Mouse (Mus musculus): Measurements from ENCODE around the gene Olfr370. TPM values are rescaled to one million over a fixed set of nuclear protein-coding genes. Genes with fewer than 3 reads are reported as not detected.
A peak's percentile ranks its signal among the peaks of the same experiment; 100 is the strongest.

The Olfr370 gene
- total and polyA plus RNA-seq, 3 experiments: 0.22 TPM; not detected in 2

- Histone ChIP-seq H3K9me3 (replicated peaks) (no peaks in the 10 kb centered on the region), H3K36me3 (replicated peaks) (peaks cover 92% of the 10 kb centered on the region), H3K27me3 (ENCODE audit: insufficient read depth, low read length) (no peaks in the 10 kb centered on the region), H3K4me1 (ENCODE audit: insufficient read depth, low read depth, low read length) (peaks cover 51% of the 10 kb centered on the region), H3K4me3 (ENCODE audit: low read depth, low read length) (no peak overlapping the region)
- TF ChIP-seq GATA1 (IDR thresholded peaks at IDR 0.05; ENCODE audit: borderline replicate concordance, low read length) (no peak), GATA2 (IDR thresholded peaks at IDR 0.05; ENCODE audit: borderline replicate concordance, low read depth, low read length) (no peak), TAL1 (conservative IDR thresholded peaks at IDR 0.05; ENCODE audit: low read depth, low read length) (no peak), CTCF (IDR thresholded peaks at IDR 0.05; ENCODE audit: low read depth, low read length) (no peak), POLR2AphosphoS5 (IDR thresholded peaks at IDR 0.05; ENCODE audit: insufficient replicate concordance, low read depth, low read length) (no peak)
- DNase-seq (ENCODE audit: low spot score) (no peak), ATAC-seq (ENCODE audit: extremely low read depth, insufficient number of reproducible peaks, low FRiP score, poor library complexity, severe bottlenecking) (no peak)
Observed at GRCm38 (mm10) chr8:83585333-83585732, 49.8 kb downstream of the Olfr370 start.

DNA sequence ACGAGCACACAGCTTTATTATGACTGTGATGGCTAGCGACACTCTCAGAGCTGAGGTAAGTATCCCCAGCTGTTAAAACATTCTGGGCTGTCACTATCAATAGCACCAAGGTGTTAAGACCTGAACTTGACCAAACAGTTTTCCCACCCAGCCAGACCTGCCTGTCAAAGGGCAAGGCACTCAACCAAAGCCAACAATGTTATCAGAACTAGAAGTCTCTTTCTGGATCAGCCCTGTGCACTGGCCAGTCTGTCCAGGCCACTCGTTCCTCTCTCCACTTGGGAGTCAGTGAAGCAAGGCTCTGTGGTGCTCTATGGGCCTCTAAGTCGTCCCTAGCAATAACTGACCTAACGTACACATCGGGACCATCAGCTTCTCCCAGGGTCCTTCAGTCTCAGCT, 52.1 kb downstream of the Olfr370 start:
- TF ChIP-seq GATA1 (IDR thresholded peaks at IDR 0.05; ENCODE audit: borderline replicate concordance, low read length): no peak
- no peak for TF ChIP-seq CTCF (IDR thresholded peaks at IDR 0.05; ENCODE audit: low read depth, low read length)
- TF ChIP-seq TAL1 (conservative IDR thresholded peaks at IDR 0.05; ENCODE audit: low read depth, low read length): no peak
- no peak for TF ChIP-seq GATA2 (IDR thresholded peaks at IDR 0.05; ENCODE audit: borderline replicate concordance, low read depth, low read length)
- TF ChIP-seq POLR2AphosphoS5 (IDR thresholded peaks at IDR 0.05; ENCODE audit: insufficient replicate concordance, low read depth, low read length): no peak
- DNase-seq (ENCODE audit: low spot score): no peak
- no peaks in the 10 kb centered on the region for H3K9me3 ChIP-seq (replicated peaks)
- peaks cover 92% of the 10 kb centered on the region for H3K36me3 ChIP-seq (replicated peaks)
- ATAC-seq (ENCODE audit: extremely low read depth, insufficient number of reproducible peaks, low FRiP score, poor library complexity, severe bottlenecking): no peak
- H3K4me3 ChIP-seq (ENCODE audit: low read depth, low read length): no peak overlapping the region
- H3K4me1 ChIP-seq (ENCODE audit: insufficient read depth, low read depth, low read length): peaks cover 41% of the 10 kb centered on the region
- no peaks in the 10 kb centered on the region for H3K27me3 ChIP-seq (ENCODE audit: insufficient read depth, low read length)

DNA sequence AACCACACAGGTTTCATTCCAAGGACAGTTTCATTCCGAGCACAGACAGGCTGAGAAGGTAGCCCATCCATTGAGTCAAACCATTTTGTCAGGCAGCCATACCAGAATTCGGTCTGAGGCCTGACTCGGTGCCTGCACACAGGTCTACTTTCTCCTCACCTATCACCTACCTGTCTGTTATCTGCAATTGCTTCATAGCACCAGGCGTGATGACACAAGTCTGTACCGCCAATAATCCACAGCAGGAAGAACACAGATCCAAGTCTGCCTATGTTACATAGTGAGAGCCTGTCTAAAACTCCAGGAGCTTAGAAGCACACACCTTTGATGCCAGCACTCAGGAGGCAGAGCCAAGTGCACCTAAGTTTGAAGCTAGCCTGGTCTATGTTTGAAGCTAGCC, 53.3 kb downstream of the Olfr370 start:
- no peak for TF ChIP-seq TAL1 (conservative IDR thresholded peaks at IDR 0.05; ENCODE audit: low read depth, low read length)
- no peak for TF ChIP-seq POLR2AphosphoS5 (IDR thresholded peaks at IDR 0.05; ENCODE audit: insufficient replicate concordance, low read depth, low read length)
- TF ChIP-seq GATA1 (IDR thresholded peaks at IDR 0.05; ENCODE audit: borderline replicate concordance, low read length): no peak
- no peak for TF ChIP-seq GATA2 (IDR thresholded peaks at IDR 0.05; ENCODE audit: borderline replicate concordance, low read depth, low read length)
- TF ChIP-seq CTCF (IDR thresholded peaks at IDR 0.05; ENCODE audit: low read depth, low read length): no peak
- Histone ChIP-seq H3K4me3 (ENCODE audit: low read depth, low read length) (no peak overlapping the region), H3K36me3 (replicated peaks) (peaks cover 82% of the 10 kb centered on the region), H3K4me1 (ENCODE audit: insufficient read depth, low read depth, low read length) (peaks cover 36% of the 10 kb centered on the region), H3K27me3 (ENCODE audit: insufficient read depth, low read length) (no peaks in the 10 kb centered on the region), H3K9me3 (replicated peaks) (no peaks in the 10 kb centered on the region)
- DNase-seq (ENCODE audit: low spot score): no peak
- ATAC-seq (ENCODE audit: extremely low read depth, insufficient number of reproducible peaks, low FRiP score, poor library complexity, severe bottlenecking): no peak

GRCm38 (mm10) chr8:83590488-83591023, 55.0 kb downstream of the Olfr370 start:
- Histone ChIP-seq H3K27me3 (ENCODE audit: insufficient read depth, low read length) (no peaks in the 10 kb centered on the region), H3K36me3 (replicated peaks) (peaks cover 66% of the 10 kb centered on the region), H3K9me3 (replicated peaks) (no peaks in the 10 kb centered on the region), H3K4me3 (ENCODE audit: low read depth, low read length) (no peak overlapping the region), H3K4me1 (ENCODE audit: insufficient read depth, low read depth, low read length) (peaks cover 33% of the 10 kb centered on the region)
- DNase-seq (ENCODE audit: low spot score) (no peak), ATAC-seq (ENCODE audit: extremely low read depth, insufficient number of reproducible peaks, low FRiP score, poor library complexity, severe bottlenecking) (no peak)
- TF ChIP-seq TAL1 (conservative IDR thresholded peaks at IDR 0.05; ENCODE audit: low read depth, low read length) (no peak), POLR2AphosphoS5 (IDR thresholded peaks at IDR 0.05; ENCODE audit: insufficient replicate concordance, low read depth, low read length) (no peak), GATA1 (IDR thresholded peaks at IDR 0.05; ENCODE audit: borderline replicate concordance, low read length) (no peak), GATA2 (IDR thresholded peaks at IDR 0.05; ENCODE audit: borderline replicate concordance, low read depth, low read length) (no peak)

DNA sequence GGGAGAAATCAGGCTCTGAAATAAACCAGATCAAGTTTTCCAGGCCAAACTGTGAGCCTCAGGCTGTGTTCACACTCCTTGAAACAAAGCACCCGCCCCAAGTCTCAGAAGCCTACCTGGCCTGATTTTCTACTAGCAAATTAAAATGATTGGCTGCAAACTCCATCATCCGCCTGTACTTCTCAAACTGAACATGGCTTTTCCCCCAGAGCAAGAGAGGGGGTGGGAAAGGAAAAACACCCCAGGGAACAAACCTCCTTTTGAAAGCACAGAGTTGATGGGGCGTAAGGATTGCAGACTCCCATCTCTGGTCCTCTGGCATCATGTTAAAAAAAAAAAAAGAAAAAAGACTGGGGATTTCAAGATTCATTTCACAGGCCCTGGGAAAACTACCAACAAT, 57.1 kb downstream of the Olfr370 start:
- no peaks in the 10 kb centered on the region for H3K27me3 ChIP-seq (ENCODE audit: insufficient read depth, low read length)
- ATAC-seq (ENCODE audit: extremely low read depth, insufficient number of reproducible peaks, low FRiP score, poor library complexity, severe bottlenecking) (no peak), DNase-seq (ENCODE audit: low spot score) (no peak)
- TF ChIP-seq POLR2AphosphoS5 (IDR thresholded peaks at IDR 0.05; ENCODE audit: insufficient replicate concordance, low read depth, low read length) (no peak), GATA2 (IDR thresholded peaks at IDR 0.05; ENCODE audit: borderline replicate concordance, low read depth, low read length) (no peak), GATA1 (IDR thresholded peaks at IDR 0.05; ENCODE audit: borderline replicate concordance, low read length) (no peak), TAL1 (conservative IDR thresholded peaks at IDR 0.05; ENCODE audit: low read depth, low read length) (no peak), CTCF (IDR thresholded peaks at IDR 0.05; ENCODE audit: low read depth, low read length) (no peak)
- peaks cover 27% of the 10 kb centered on the region for H3K4me1 ChIP-seq (ENCODE audit: insufficient read depth, low read depth, low read length)
- H3K9me3 ChIP-seq (replicated peaks): no peaks in the 10 kb centered on the region
- peaks cover 48% of the 10 kb centered on the region for H3K36me3 ChIP-seq (replicated peaks)
- H3K4me3 ChIP-seq (ENCODE audit: low read depth, low read length): peak overlapping the region; percentile 14; the same call in 1 of the 2 replicates

DNA sequence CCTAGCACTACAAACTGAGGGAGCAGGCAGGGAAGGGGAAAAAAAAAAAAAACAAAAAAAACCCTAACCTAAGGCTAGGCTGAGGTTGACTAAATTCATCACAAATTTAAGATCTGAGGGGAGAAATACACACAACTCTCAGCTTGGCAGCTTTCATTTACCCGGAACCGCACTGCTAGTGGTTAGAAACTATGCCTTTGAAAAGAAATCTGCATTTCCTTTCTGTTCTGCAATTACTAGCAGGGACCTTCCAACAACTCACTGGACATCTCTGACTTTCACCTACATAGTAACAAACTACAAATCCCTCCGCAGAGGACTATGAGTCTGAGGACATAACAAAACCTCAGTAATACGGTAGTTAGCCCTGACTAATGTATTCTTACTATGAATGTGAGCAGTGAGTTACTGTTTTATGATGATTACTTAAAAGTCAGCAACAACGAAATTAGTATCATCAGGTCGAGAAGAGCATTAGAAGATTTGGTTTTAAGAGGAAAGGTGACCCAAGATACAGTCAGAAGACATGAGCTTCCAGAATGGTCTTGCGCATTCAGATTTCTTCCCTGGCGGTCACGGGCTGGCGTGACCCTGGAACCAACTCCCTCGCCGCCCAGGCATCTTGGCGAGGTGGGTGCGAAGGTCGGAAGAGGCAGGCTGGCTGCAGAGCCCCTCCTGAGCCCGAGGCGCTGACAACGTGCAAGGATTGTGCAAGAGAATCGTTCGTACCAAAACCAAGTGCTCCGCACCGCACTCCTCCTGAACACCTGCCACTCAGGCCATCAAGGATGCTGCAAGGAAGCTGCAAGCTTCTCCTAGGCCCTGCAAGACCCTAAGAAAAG, 58.0 kb downstream of the Olfr370 start:
- TF ChIP-seq POLR2AphosphoS5 (IDR thresholded peaks at IDR 0.05; ENCODE audit: insufficient replicate concordance, low read depth, low read length) (no peak), TAL1 (conservative IDR thresholded peaks at IDR 0.05; ENCODE audit: low read depth, low read length) (no peak), GATA2 (IDR thresholded peaks at IDR 0.05; ENCODE audit: borderline replicate concordance, low read depth, low read length) (no peak), CTCF (IDR thresholded peaks at IDR 0.05; ENCODE audit: low read depth, low read length) (no peak), GATA1 (IDR thresholded peaks at IDR 0.05; ENCODE audit: borderline replicate concordance, low read length) (no peak)
- peak overlapping the region; percentile 78 for H3K4me3 ChIP-seq (ENCODE audit: low read depth, low read length)
- peaks cover 20% of the 10 kb centered on the region for H3K4me1 ChIP-seq (ENCODE audit: insufficient read depth, low read depth, low read length)
- H3K27me3 ChIP-seq (ENCODE audit: insufficient read depth, low read length): no peaks in the 10 kb centered on the region
- DNase-seq (ENCODE audit: low spot score) (no peak), ATAC-seq (ENCODE audit: extremely low read depth, insufficient number of reproducible peaks, low FRiP score, poor library complexity, severe bottlenecking) (no peak)
- peaks cover 40% of the 10 kb centered on the region for H3K36me3 ChIP-seq (replicated peaks)
- no peaks in the 10 kb centered on the region for H3K9me3 ChIP-seq (replicated peaks)

Measured in G1E (cell line).